Mouse (Mus musculus) CD4-positive naive resting alpha-beta T cell, adult 76 days (primary cell): Measurements from ENCODE around the gene Cyld. TPM values are rescaled to one million over a fixed set of nuclear protein-coding genes. Genes with fewer than 3 reads are reported as not detected.

Experiments used
- total RNA-seq: library from RNA; stranded (reverse); gene quantifications from one replicate; pipeline ENCODE4 v1.2.4, GENCODE M21; 2023

Gene Cyld
- 115 TPM for total RNA-seq

DNA sequence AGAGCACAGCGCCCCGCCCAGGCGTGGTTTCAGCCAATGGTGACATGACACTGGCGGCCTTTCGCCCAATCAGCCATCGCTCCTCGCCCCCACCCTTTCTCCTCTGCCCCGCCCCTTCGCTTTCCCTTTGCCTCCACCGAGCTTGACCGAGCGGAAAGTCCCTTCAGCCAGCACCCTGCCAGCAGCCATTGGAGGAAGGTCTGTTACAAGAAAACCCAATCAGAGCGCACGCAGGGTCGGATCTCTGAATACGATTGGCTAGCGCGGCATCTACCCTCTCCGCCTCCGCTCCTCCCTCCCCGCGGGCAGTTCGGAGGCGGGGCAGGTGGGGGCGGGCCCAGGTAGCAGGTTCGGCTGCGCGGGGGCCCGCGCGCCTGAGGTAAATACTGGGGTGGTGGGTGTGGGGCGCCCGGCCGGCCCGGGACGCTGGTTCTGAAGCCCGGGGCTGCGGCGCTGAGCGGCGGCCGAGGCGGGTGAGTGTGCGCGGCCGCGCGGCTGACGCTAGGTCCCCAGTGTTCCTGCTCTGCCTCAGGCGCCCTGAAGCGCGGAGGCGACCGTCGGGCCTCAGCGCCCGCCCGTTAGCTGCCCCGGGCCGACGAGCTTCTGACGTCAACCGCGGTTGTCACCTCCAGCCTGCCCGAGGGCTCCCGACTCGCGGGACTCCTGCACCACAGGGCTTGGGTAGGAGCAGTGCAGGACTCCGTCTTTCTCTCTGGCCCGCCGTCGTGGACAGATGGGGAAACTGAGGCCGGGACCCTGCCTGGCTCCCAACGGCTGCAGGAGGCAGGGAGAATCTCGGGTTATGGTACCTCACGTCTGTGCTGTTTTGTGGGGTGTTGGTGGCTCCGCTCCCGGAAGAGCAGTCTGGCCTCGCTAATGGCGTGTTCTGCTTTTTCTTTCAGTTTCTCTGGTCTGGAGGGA, at the start of gene Cyld:
Gene Cyld, plus strand, starts transcription at position 308 of the 921 bp plus-strand sequence.

Other genes with a start within 250 kb of the Cyld start
- not detected for gene Nkd1, start 175.7 kb upstream of the Cyld start, total RNA-seq
- gene Snx20, start 60.9 kb upstream of the Cyld start, total RNA-seq: 64.6 TPM
- 1.3 TPM for gene Nod2, start 49.7 kb upstream of the Cyld start, total RNA-seq